Mouse (Mus musculus): ENCODE measurements around the gene Tas2r107. TPM values are rescaled to one million over a fixed set of nuclear protein-coding genes. Genes with fewer than 3 reads are reported as not detected.
"Not testable (repeated sequence)": the region's sequence is repeated elsewhere in the genome, so short reads cannot be mapped to it uniquely, and the experiment has no call there.

Gene Tas2r107
- total RNA-seq (2014; rRNA removed) (not detected in 2 replicates), polyA plus RNA-seq (2015; fragmentation: Nextera tagmentation; extraction: Ambion mirVana) (not detected in 2 replicates)

- H3K4me2 ChIP-seq (ENCODE audit: low read depth, low read length) = no peak within 1 kb of the TSS
- H3K4me1 ChIP-seq (ENCODE audit: insufficient read depth, low read length) = no peaks in the 10 kb centered on the region
- H3K9ac ChIP-seq (replicated peaks; ENCODE audit: low read length) = no peak within 1 kb of the TSS
- no peak within 1 kb of the TSS for H3K27ac ChIP-seq
- DNase-seq (ENCODE audit: low spot score) (no peak), ATAC-seq (no peak)
- no peak for TF ChIP-seq CTCF (IDR thresholded peaks at IDR 0.05; ENCODE audit: low read depth)
- H3K9me3 ChIP-seq (ENCODE audit: low read length) = 0 out of 2 replicates have a peak, but pooled peaks cover 9% of the 10 kb centered on the region
- H3K4me3 ChIP-seq (ENCODE audit: low read length) = no peak within 1 kb of the TSS
- no peaks in the 10 kb centered on the region for H3K36me3 ChIP-seq (ENCODE audit: insufficient read depth, low read length)
- no peaks in the 10 kb centered on the region for H3K27me3 ChIP-seq (ENCODE audit: insufficient read depth, low read length)
Measured at GRCm38 (mm10) chr6:131660049-131660448, at the start of gene Tas2r107. Gene Tas2r107 (minus strand): TSS chr6:131660149.

- H3K4me3 ChIP-seq (ENCODE audit: low read length) = no peak within 1 kb of the TSS
- no peak for DNase-seq (ENCODE audit: low spot score)
- no peak within 1 kb of the TSS for H3K27ac ChIP-seq
- H3K4me1 ChIP-seq (ENCODE audit: insufficient read depth, low read length) = no peaks in the 10 kb centered on the region
- no peak for TF ChIP-seq CTCF (IDR thresholded peaks at IDR 0.05; ENCODE audit: low read depth)
- no peak within 1 kb of the TSS for H3K4me2 ChIP-seq (ENCODE audit: low read depth, low read length)
- H3K36me3 ChIP-seq (ENCODE audit: insufficient read depth, low read length) = no peaks in the 10 kb centered on the region
- H3K27me3 ChIP-seq (ENCODE audit: insufficient read depth, low read length) = no peaks in the 10 kb centered on the region
- no peak within 1 kb of the TSS for H3K9ac ChIP-seq (replicated peaks; ENCODE audit: low read length)
- peaks cover 2% of the 10 kb centered on the region; the same call in 1 of the 2 replicates for H3K9me3 ChIP-seq (ENCODE audit: low read length)
- ATAC-seq = no peak
Measured at GRCm38 (mm10) chr6:131689963-131690362, 30.0 kb upstream of the Tas2r107 start, which contains the start of gene Tas2r114. Gene Tas2r114 (minus strand): TSS chr6:131690063.

- Histone ChIP-seq H3K27me3 (ENCODE audit: insufficient read depth, low read length) (no peaks in the 10 kb centered on the region), H3K36me3 (ENCODE audit: insufficient read depth, low read length) (no peaks in the 10 kb centered on the region), H3K4me1 (ENCODE audit: insufficient read depth, low read length) (no peaks in the 10 kb centered on the region), H3K9me3 (ENCODE audit: low read length) (peaks cover 2% of the 10 kb centered on the region; the same call in 1 of the 2 replicates), H3K4me2 (ENCODE audit: low read depth, low read length) (no peak within 1 kb of the TSS), H3K4me3 (ENCODE audit: low read length) (no peak within 1 kb of the TSS), H3K27ac (no peak within 1 kb of the TSS), H3K9ac (replicated peaks; ENCODE audit: low read length) (no peak within 1 kb of the TSS)
- 67% methylated on average over 1 of the region's 1 CpGs for WGBS
- ATAC-seq = no peak
- TF ChIP-seq CTCF (IDR thresholded peaks at IDR 0.05; ENCODE audit: low read depth) = no peak
- no peak for DNase-seq (ENCODE audit: low spot score)
Measured at GRCm38 (mm10) chr6:131687395-131687794, 27.4 kb upstream of the Tas2r107 start, which contains the start of gene Tas2r105. Gene Tas2r105 (minus strand): TSS chr6:131687495.

- 76% methylated on average over 1 of the region's 1 CpGs for WGBS
- ATAC-seq = no peak
- no peak within 1 kb of the TSS for H3K4me2 ChIP-seq (ENCODE audit: low read depth, low read length)
- DNase-seq (ENCODE audit: low spot score) = no peak
- H3K27ac ChIP-seq = no peak within 1 kb of the TSS
- no peak for TF ChIP-seq CTCF (IDR thresholded peaks at IDR 0.05; ENCODE audit: low read depth)
- H3K9me3 ChIP-seq (ENCODE audit: low read length) = peaks cover 2% of the 10 kb centered on the region; the same call in 1 of the 2 replicates
- H3K36me3 ChIP-seq (ENCODE audit: insufficient read depth, low read length) = no peaks in the 10 kb centered on the region
- H3K9ac ChIP-seq (replicated peaks; ENCODE audit: low read length) = no peak within 1 kb of the TSS
- H3K4me3 ChIP-seq (ENCODE audit: low read length) = no peak within 1 kb of the TSS
- H3K4me1 ChIP-seq (ENCODE audit: insufficient read depth, low read length) = no peaks in the 10 kb centered on the region
- no peaks in the 10 kb centered on the region for H3K27me3 ChIP-seq (ENCODE audit: insufficient read depth, low read length)
Measured at GRCm38 (mm10) chr6:131685644-131686043, 25.7 kb upstream of the Tas2r107 start, which contains the start of gene Tas2r104. Gene Tas2r104 (minus strand): TSS chr6:131685744.

- Histone ChIP-seq H3K9ac (replicated peaks; ENCODE audit: low read length) (no peak within 1 kb of the TSS), H3K27me3 (ENCODE audit: insufficient read depth, low read length) (no peaks in the 10 kb centered on the region), H3K4me2 (ENCODE audit: low read depth, low read length) (no peak within 1 kb of the TSS), H3K9me3 (ENCODE audit: low read length) (no peaks in the 10 kb centered on the region; the same call in none of the 2 replicates), H3K4me3 (ENCODE audit: low read length) (no peak within 1 kb of the TSS), H3K27ac (no peak within 1 kb of the TSS), H3K4me1 (ENCODE audit: insufficient read depth, low read length) (no peaks in the 10 kb centered on the region), H3K36me3 (ENCODE audit: insufficient read depth, low read length) (no peaks in the 10 kb centered on the region)
- whole genome bisulfite sequencing = 74% methylated on average over 3 of the region's 3 CpGs
- ATAC-seq (no peak), DNase-seq (ENCODE audit: low spot score) (no peak)
- no peak for TF ChIP-seq CTCF (IDR thresholded peaks at IDR 0.05; ENCODE audit: low read depth)
Measured at GRCm38 (mm10) chr6:131678786-131679185, 18.8 kb upstream of the Tas2r107 start, which contains the start of gene Tas2r106. Gene Tas2r106 (minus strand): TSS chr6:131678886.

- Histone ChIP-seq H3K4me3 (ENCODE audit: low read length) (no peak within 1 kb of the TSS), H3K36me3 (ENCODE audit: insufficient read depth, low read length) (no peaks in the 10 kb centered on the region), H3K9ac (replicated peaks; ENCODE audit: low read length) (no peak within 1 kb of the TSS), H3K27me3 (ENCODE audit: insufficient read depth, low read length) (no peaks in the 10 kb centered on the region), H3K9me3 (ENCODE audit: low read length) (peaks cover 10% of the 10 kb centered on the region; the same call in 1 of the 2 replicates), H3K4me2 (ENCODE audit: low read depth, low read length) (no peak within 1 kb of the TSS), H3K4me1 (ENCODE audit: insufficient read depth, low read length) (no peaks in the 10 kb centered on the region), H3K27ac (no peak within 1 kb of the TSS)
- DNase-seq (ENCODE audit: low spot score) (no peak), ATAC-seq (no peak)
- no peak for TF ChIP-seq CTCF (IDR thresholded peaks at IDR 0.05; ENCODE audit: low read depth)
- 81% methylated on average over 3 of the region's 3 CpGs for WGBS
Measured at GRCm38 (mm10) chr6:131630812-131631211, 29.1 kb downstream of the Tas2r107 start, which contains the start of gene Tas2r130. Gene Tas2r130 (minus strand): TSS chr6:131630912.

GRCm38 (mm10) chr6:131609956-131610355, 50.0 kb downstream of the Tas2r107 start:
- ATAC-seq = not testable (repeated sequence)

More at GRCm38 (mm10) chr6:131609956-131610355, 50.0 kb downstream of the Tas2r107 start:
- not testable (repeated sequence) for H3K4me1 ChIP-seq (ENCODE audit: insufficient read depth, low read length); H3K36me3 ChIP-seq (ENCODE audit: insufficient read depth, low read length); H3K9me3 ChIP-seq (ENCODE audit: low read length); H3K4me2 ChIP-seq (ENCODE audit: low read depth, low read length); H3K9ac ChIP-seq (replicated peaks; ENCODE audit: low read length); H3K4me3 ChIP-seq (ENCODE audit: low read length); DNase-seq (ENCODE audit: low spot score); H3K27ac ChIP-seq; H3K27me3 ChIP-seq (ENCODE audit: insufficient read depth, low read length)
- 88% methylated on average over 1 of the region's 1 CpGs for WGBS

Other genes starting within 250 kb of the Tas2r107 start
- not detected in 2 replicates for gene 5430401F13Rik, start 173.7 kb downstream of the Tas2r107 start, total RNA-seq (2014; rRNA removed)
- not detected in 2 replicates for gene 5430401F13Rik, start 173.7 kb downstream of the Tas2r107 start, polyA plus RNA-seq (2015; fragmentation: Nextera tagmentation; extraction: Ambion mirVana)
- not detected in 2 replicates for gene Gm6619, start 173.7 kb downstream of the Tas2r107 start, total RNA-seq (2014; rRNA removed)
- not detected in 2 replicates for gene Gm6619, start 173.7 kb downstream of the Tas2r107 start, polyA plus RNA-seq (2015; fragmentation: Nextera tagmentation; extraction: Ambion mirVana)
- not detected in 2 replicates for gene Tas2r130, start 29.2 kb downstream of the Tas2r107 start, total RNA-seq (2014; rRNA removed)
- gene Tas2r130, start 29.2 kb downstream of the Tas2r107 start, polyA plus RNA-seq (2015; fragmentation: Nextera tagmentation; extraction: Ambion mirVana) = not detected in 2 replicates
- not detected in 2 replicates for gene Tas2r106, start 18.7 kb upstream of the Tas2r107 start, total RNA-seq (2014; rRNA removed)
- gene Tas2r106, start 18.7 kb upstream of the Tas2r107 start, polyA plus RNA-seq (2015; fragmentation: Nextera tagmentation; extraction: Ambion mirVana) = not detected in 2 replicates
- not detected in 2 replicates for gene Tas2r104, start 25.6 kb upstream of the Tas2r107 start, total RNA-seq (2014; rRNA removed)
- gene Tas2r104, start 25.6 kb upstream of the Tas2r107 start, polyA plus RNA-seq (2015; fragmentation: Nextera tagmentation; extraction: Ambion mirVana) = not detected in 2 replicates
- gene Tas2r105, start 27.3 kb upstream of the Tas2r107 start, total RNA-seq (2014; rRNA removed) = not detected in 2 replicates
- not detected in 2 replicates for gene Tas2r105, start 27.3 kb upstream of the Tas2r107 start, polyA plus RNA-seq (2015; fragmentation: Nextera tagmentation; extraction: Ambion mirVana)
- not detected in 2 replicates for gene Tas2r114, start 29.9 kb upstream of the Tas2r107 start, total RNA-seq (2014; rRNA removed)
- gene Tas2r114, start 29.9 kb upstream of the Tas2r107 start, polyA plus RNA-seq (2015; fragmentation: Nextera tagmentation; extraction: Ambion mirVana) = not detected in 2 replicates